Mouse (Mus musculus) forebrain, embryonic 15.5 days (tissue): ENCODE data around the gene Olfr1218. TPM values are rescaled to one million over a fixed set of nuclear protein-coding genes. Genes with fewer than 3 reads are reported as not detected.
"Not testable (repeated sequence)": the region's sequence is repeated elsewhere in the genome, so short reads cannot be mapped to it uniquely, and the experiment has no call there.

Experiments
- ATAC-seq: fragments of 200-750 bp; cut with Nextera tagmentation; replicated peaks from 2 replicates; pipeline ENCODE4 v1.8.0; 2017; ENCODE audit warnings: mild to moderate bottlenecking, moderate TSS enrichment, moderate library complexity
- H3K27ac ChIP-seq: fragments of 300-500 bp; sonication (generic); replicated peaks from 2 replicates; pipeline ENCODE4 v1.5.1; 2015; ENCODE audit warnings: mild to moderate bottlenecking, inconsistent platforms
- H3K27me3 ChIP-seq: fragments of 300-500 bp; sonication (generic); 2 replicates; pipeline ENCODE4 v1.6.1; 2015; ENCODE audit warnings: inconsistent platforms
- H3K36me3 ChIP-seq: fragments of 300-500 bp; sonication (generic); 2 replicates; pipeline ENCODE4 v1.6.1; 2015; ENCODE audit warnings: mild to moderate bottlenecking, inconsistent platforms
- H3K4me1 ChIP-seq: fragments of 300-500 bp; sonication (generic); 2 replicates; pipeline ENCODE4 v1.6.1; 2015; ENCODE audit warnings: inconsistent platforms
- H3K4me2 ChIP-seq: fragments of 300-500 bp; sonication (generic); replicated peaks from 2 replicates; pipeline ENCODE4 v1.6.1; 2015; ENCODE audit warnings: mild to moderate bottlenecking, inconsistent platforms
- H3K4me3 ChIP-seq: fragments of 300-500 bp; sonication (generic); 2 replicates; pipeline ENCODE4 v1.5.1; 2015; ENCODE audit warnings: mild to moderate bottlenecking, inconsistent platforms
- H3K9ac ChIP-seq: fragments of 300-500 bp; sonication (generic); replicated peaks from 2 replicates; pipeline ENCODE4 v1.6.1; 2015; ENCODE audit warnings: mild to moderate bottlenecking, inconsistent platforms
- H3K9me3 ChIP-seq: fragments of 300-500 bp; sonication (generic); 2 replicates; pipeline ENCODE4 v1.6.1; 2016; ENCODE audit warnings: inconsistent platforms
- WGBS: fragments of 180-500 bp; shearing (Covaris S2); methylation state at CpG from one replicate; pipeline ENCODE4 v1.1.7; 2015; ENCODE audit warnings: mixed read lengths; 5-methylcytosine and 5-hydroxymethylcytosine counted together
- polyA plus RNA-seq: library from polyadenylated mRNA; unstranded; fragments of >200 nt; fragmentation: Nextera tagmentation; extraction: Ambion mirVana; gene quantifications from 2 replicates; pipeline ENCODE4 v1.2.1, GENCODE M21; 2015

Gene Olfr1218
- not detected in 2 replicates for polyA plus RNA-seq

DNA sequence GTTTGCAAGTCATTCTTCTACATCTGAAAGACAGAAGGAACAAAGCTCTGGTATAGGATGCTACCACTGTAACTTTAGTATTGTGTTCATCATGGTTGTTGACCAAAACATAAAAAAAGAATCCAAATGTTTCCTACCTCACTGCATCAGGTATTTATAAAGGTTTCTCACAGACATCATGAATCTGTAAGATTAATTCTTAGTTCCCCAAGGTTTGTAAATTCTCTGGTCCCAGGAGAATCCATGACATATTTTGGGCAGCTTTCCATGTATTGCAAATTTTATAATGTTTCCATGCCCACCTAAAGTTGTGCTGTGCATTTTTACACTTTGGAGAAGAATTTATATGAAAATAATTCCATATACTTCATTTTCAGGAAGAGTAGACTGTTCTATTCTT, at the start of gene Olfr1218:
Gene Olfr1218 (minus strand): TSS at position 101 of the 400 bp plus-strand sequence.
- Histone ChIP-seq H3K4me1 (no peaks in the 10 kb centered on the region), H3K9ac (no peak within 1 kb of the TSS), H3K4me2 (no peak within 1 kb of the TSS), H3K9me3 (no peaks in the 10 kb centered on the region), H3K27me3 (no peaks in the 10 kb centered on the region), H3K27ac (no peak within 1 kb of the TSS), H3K4me3 (no peak within 1 kb of the TSS), H3K36me3 (no peaks in the 10 kb centered on the region)
- no peak for ATAC-seq

DNA sequence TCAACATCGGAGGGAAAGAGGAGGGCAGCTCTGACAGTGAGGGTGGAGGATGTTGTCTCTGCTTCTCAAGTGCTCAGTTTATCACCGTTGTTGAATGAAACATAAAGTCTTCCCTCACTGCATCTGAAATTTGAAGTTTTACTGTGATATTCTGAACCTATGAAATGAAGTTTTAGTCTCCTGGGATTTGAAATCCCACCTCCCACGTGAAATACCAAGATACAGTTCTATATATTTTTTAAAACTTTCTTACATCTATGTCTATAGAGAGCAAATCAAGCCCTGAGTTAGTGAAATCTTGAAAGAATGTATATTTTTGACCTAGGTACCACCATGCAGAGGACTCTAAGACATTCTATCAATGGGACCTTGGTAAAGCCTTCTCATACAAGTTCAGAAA, 45.7 kb upstream of the Olfr1218 start, which contains the start of gene Olfr1220:
Gene Olfr1220 (minus strand): TSS at position 101 of the 400 bp plus-strand sequence.
- no peaks in the 10 kb centered on the region for H3K36me3 ChIP-seq
- H3K27me3 ChIP-seq = no peaks in the 10 kb centered on the region
- 82% methylated on average over 3 of the region's 3 CpGs for WGBS
- no peaks in the 10 kb centered on the region for H3K9me3 ChIP-seq
- H3K4me3 ChIP-seq = no peak within 1 kb of the TSS
- no peak within 1 kb of the TSS for H3K4me2 ChIP-seq
- no peak within 1 kb of the TSS for H3K9ac ChIP-seq
- ATAC-seq = no peak
- H3K4me1 ChIP-seq = no peaks in the 10 kb centered on the region
- H3K27ac ChIP-seq = no peak within 1 kb of the TSS

DNA sequence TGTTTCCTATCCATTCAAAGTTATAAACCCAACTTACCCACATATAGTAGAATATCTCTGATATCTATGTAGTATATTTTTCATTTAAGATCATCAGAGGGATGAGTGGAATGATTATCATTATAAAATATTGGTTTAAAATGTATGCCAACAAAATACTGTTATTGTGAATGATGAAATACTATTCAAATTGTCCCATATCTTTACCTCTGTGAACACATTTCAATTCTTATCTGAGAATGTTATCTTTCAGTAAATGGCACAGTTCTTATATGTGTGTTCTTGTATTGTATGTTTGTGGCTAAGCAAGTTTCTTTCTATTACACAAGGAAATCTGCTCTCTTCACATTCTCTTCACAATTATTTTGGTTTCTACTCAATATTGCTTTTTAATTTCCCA, 44.7 kb upstream of the Olfr1218 start:
- H3K9me3 ChIP-seq = no peaks in the 10 kb centered on the region
- no peak for ATAC-seq
- H3K27ac ChIP-seq = no peak overlapping the region
- no peaks in the 10 kb centered on the region for H3K36me3 ChIP-seq
- H3K4me1 ChIP-seq = no peaks in the 10 kb centered on the region
- H3K4me3 ChIP-seq = no peak overlapping the region
- H3K9ac ChIP-seq = no peak overlapping the region
- no peak overlapping the region for H3K4me2 ChIP-seq
- H3K27me3 ChIP-seq = no peaks in the 10 kb centered on the region

DNA sequence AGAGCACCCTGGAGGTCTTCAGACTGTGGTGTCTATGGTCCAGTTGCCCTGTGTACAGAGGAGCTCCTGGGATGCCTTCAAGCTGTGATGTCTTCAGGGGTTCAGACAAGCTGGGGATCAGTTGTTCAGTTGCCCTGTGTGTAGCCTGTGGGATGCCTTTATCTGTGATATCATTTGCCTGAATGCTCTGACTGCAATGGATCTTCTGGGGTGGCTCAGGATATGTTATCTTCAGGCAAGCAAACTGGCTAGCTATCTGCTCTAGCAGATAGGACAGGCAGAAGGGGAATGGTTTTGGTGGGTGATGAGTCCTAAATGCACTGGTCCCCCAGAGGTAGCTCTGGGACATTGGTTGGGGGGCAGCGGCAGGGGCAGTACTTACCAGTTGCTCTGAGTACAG, 32.9 kb upstream of the Olfr1218 start:
- H3K27ac ChIP-seq = no peak overlapping the region
- no peak overlapping the region for H3K9ac ChIP-seq
- no peaks in the 10 kb centered on the region for H3K27me3 ChIP-seq
- H3K4me3 ChIP-seq = no peak overlapping the region
- no peak overlapping the region for H3K4me2 ChIP-seq
- no peak for ATAC-seq
- 100% methylated on average over 1 of the region's 1 CpGs for WGBS
- no peaks in the 10 kb centered on the region for H3K9me3 ChIP-seq
- no peaks in the 10 kb centered on the region for H3K4me1 ChIP-seq
- no peaks in the 10 kb centered on the region for H3K36me3 ChIP-seq

DNA sequence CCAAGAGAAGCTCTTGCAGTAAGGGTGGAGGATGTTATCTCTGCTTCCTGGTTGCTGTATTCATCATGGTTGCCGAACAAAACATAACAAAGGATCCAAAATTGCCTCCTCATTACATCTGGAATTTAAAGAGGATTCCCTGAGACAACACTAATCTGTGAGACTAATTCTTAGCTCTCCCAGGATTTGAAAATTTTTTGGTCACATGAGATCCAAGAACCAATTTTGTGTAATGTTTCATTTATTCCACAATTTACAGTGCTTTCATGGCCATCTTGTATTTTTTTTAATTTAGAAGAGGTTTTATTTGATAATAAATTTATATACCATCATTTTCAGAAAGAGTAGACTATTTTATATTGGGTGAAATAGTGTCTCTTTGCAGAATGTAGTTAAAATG, 22.4 kb upstream of the Olfr1218 start, which contains the start of gene Olfr1219:
Gene Olfr1219 (minus strand): TSS at position 101 of the 400 bp plus-strand sequence.
- Histone ChIP-seq H3K36me3 (no peaks in the 10 kb centered on the region), H3K27ac (no peak within 1 kb of the TSS), H3K4me3 (no peak within 1 kb of the TSS), H3K9me3 (no peaks in the 10 kb centered on the region), H3K4me1 (no peaks in the 10 kb centered on the region), H3K27me3 (no peaks in the 10 kb centered on the region), H3K9ac (no peak within 1 kb of the TSS), H3K4me2 (no peak within 1 kb of the TSS)
- no peak for ATAC-seq
- WGBS = 82% methylated on average over 1 of the region's 1 CpGs

DNA sequence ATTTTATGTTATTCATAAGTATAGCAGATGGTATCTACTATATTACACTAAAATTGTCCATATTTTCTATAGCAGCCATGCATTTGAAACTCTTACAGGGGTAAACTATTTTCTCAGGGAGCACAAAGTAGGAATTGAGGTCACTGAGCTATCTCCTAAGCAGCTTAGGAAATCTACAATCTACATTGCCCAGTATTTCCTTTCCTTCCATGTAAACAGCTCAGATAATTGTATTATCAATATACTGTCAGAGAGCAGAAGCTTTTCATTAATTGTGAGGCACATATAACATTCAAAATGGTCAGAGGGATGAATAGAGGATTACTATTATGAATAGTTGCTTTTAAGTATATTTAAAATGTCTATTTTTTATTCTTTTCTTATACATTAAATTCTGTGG, 20.5 kb upstream of the Olfr1218 start:
- no peak overlapping the region for H3K4me3 ChIP-seq
- no peak for ATAC-seq
- H3K9me3 ChIP-seq = no peaks in the 10 kb centered on the region
- no peaks in the 10 kb centered on the region for H3K36me3 ChIP-seq
- no peak overlapping the region for H3K27ac ChIP-seq
- H3K9ac ChIP-seq = no peak overlapping the region
- H3K4me2 ChIP-seq = no peak overlapping the region
- no peaks in the 10 kb centered on the region for H3K4me1 ChIP-seq
- no peaks in the 10 kb centered on the region for H3K27me3 ChIP-seq

DNA sequence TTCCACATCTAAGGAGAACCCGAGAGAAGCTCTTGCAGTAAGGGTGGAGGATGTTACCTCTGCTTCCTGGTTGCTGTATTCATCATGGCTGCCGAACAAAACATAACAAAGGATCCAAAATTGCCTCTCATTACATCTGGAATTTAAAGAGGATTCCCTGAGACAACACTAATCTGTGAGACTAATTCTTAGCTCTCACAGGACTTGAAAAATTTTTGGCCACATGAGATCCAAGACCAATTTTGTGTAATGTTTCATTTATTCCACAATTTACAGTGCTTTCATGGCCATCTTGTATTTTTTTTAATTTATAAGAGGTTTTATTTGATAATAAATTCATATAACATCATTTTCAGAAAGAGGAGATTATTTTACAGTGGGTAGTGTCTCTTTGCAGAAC, 29.0 kb downstream of the Olfr1218 start, which contains the start of gene Olfr1217:
Gene Olfr1217 (minus strand): TSS at position 101 of the 400 bp plus-strand sequence.
- H3K36me3 ChIP-seq = no peaks in the 10 kb centered on the region
- no peaks in the 10 kb centered on the region for H3K27me3 ChIP-seq
- H3K9ac ChIP-seq = no peak within 1 kb of the TSS
- no peak within 1 kb of the TSS for H3K4me2 ChIP-seq
- H3K4me1 ChIP-seq = no peaks in the 10 kb centered on the region
- no peak within 1 kb of the TSS for H3K4me3 ChIP-seq
- WGBS = 68% methylated on average over 2 of the region's 2 CpGs
- no peak within 1 kb of the TSS for H3K27ac ChIP-seq
- ATAC-seq = no peak
- no peaks in the 10 kb centered on the region for H3K9me3 ChIP-seq

DNA sequence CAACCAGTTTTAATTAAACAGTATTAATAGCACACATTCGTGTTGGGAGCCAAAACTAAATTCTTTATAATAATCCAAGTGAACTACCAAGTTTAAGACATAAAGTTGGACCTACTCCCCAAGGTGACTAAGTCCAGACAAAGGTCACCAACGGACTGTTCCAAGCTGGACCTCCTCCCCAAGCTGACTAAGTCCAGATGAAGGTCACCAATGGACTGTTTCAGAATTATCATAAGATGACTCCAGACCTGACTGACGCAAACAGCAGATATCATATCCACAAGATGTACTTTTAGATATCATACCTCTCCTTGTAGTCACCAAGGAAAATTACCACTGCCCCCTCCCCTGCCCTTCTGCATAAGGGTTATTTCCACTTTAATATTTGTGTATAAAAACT, 39.6 kb downstream of the Olfr1218 start:
- H3K9me3 ChIP-seq, H3K4me3 ChIP-seq, H3K36me3 ChIP-seq, ATAC-seq, H3K9ac ChIP-seq, H3K4me2 ChIP-seq, H3K4me1 ChIP-seq, H3K27ac ChIP-seq, H3K27me3 ChIP-seq: not testable (repeated sequence)
- WGBS = 79% methylated on average over 3 of the region's 3 CpGs

DNA sequence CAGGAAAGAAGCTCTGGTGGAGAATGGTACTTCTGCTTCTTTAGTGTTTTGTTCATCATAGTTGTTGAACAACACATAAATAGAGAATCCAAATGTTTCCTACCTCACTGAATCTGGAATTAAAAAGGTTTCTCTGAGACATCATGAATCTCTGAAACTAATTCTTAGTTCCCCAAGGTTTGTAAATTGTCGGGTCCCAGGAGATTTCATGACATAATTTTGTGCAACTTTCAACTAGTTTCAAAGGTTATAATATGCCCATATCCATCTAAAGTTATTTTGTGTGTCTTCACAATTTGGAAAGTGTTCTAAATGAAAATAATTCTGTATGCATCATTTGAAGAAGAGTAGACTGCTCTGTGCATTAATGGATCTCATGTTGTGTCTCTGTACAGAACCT, 42.7 kb downstream of the Olfr1218 start, which contains the start of gene Olfr1216:
Gene Olfr1216 (minus strand): TSS at position 101 of the 400 bp plus-strand sequence.
- no peaks in the 10 kb centered on the region for H3K9me3 ChIP-seq
- no peaks in the 10 kb centered on the region for H3K27me3 ChIP-seq
- no peak for ATAC-seq
- H3K36me3 ChIP-seq = no peaks in the 10 kb centered on the region
- no peak within 1 kb of the TSS for H3K27ac ChIP-seq
- no peak within 1 kb of the TSS for H3K9ac ChIP-seq
- 81% methylated on average over 1 of the region's 1 CpGs for WGBS
- no peak within 1 kb of the TSS for H3K4me2 ChIP-seq
- no peaks in the 10 kb centered on the region for H3K4me1 ChIP-seq
- no peak within 1 kb of the TSS for H3K4me3 ChIP-seq

DNA sequence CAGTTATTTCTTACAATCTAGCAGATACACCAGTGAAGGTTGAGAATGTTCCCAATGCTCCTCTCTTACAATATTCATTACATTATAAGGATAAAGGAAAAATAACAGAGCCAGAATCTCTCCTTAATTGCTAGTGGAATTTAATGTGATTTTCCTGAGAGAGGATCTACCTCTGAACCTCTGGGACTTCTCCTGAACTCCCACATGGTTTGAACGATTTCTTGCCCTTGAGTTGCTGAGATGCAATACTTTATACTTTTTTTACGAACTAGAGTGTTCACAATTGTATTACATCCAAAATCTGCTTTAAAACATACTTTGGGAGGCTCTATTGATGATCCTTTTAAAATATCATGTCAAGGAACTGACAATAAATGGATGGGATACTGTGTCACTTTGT, 54.1 kb downstream of the Olfr1218 start, which contains the start of gene Olfr1215:
Gene Olfr1215 (minus strand): TSS at position 101 of the 400 bp plus-strand sequence.
- Histone ChIP-seq H3K4me1 (no peaks in the 10 kb centered on the region), H3K27ac (no peak within 1 kb of the TSS), H3K9ac (no peak within 1 kb of the TSS), H3K4me3 (no peak within 1 kb of the TSS), H3K27me3 (no peaks in the 10 kb centered on the region), H3K36me3 (no peaks in the 10 kb centered on the region), H3K4me2 (no peak within 1 kb of the TSS), H3K9me3 (no peaks in the 10 kb centered on the region)
- ATAC-seq = no peak
- WGBS = 74% methylated on average over 2 of the region's 2 CpGs

Other genes with a start within 250 kb of the Olfr1218 start
- gene Olfr1202, start 246.7 kb downstream of the Olfr1218 start, polyA plus RNA-seq = not detected in 2 replicates
- not detected in 2 replicates for gene Olfr1205, start 231.4 kb downstream of the Olfr1218 start, polyA plus RNA-seq
- gene Olfr1204, start 211.9 kb downstream of the Olfr1218 start, polyA plus RNA-seq = not detected in 2 replicates
- not detected in 2 replicates for gene Olfr1206, start 198.0 kb downstream of the Olfr1218 start, polyA plus RNA-seq
- gene Olfr1208, start 158.9 kb downstream of the Olfr1218 start, polyA plus RNA-seq = not detected in 2 replicates
- gene Olfr1209, start 146.0 kb downstream of the Olfr1218 start, polyA plus RNA-seq = not detected in 2 replicates
- gene Olfr1211, start 123.1 kb downstream of the Olfr1218 start, polyA plus RNA-seq = not detected in 2 replicates
- not detected in 2 replicates for gene Olfr1212, start 107.2 kb downstream of the Olfr1218 start, polyA plus RNA-seq
- gene Gm13762, start 80.9 kb downstream of the Olfr1218 start, polyA plus RNA-seq = not detected in 2 replicates
- gene Olfr1214, start 68.5 kb downstream of the Olfr1218 start, polyA plus RNA-seq = not detected in 2 replicates
- gene Olfr1215, start 54.2 kb downstream of the Olfr1218 start, polyA plus RNA-seq = not detected in 2 replicates
- not detected in 2 replicates for gene Olfr1216, start 42.8 kb downstream of the Olfr1218 start, polyA plus RNA-seq
- not detected in 2 replicates for gene Olfr1217, start 29.1 kb downstream of the Olfr1218 start, polyA plus RNA-seq
- gene Olfr1219, start 22.3 kb upstream of the Olfr1218 start, polyA plus RNA-seq = not detected in 2 replicates
- gene Olfr1220, start 45.6 kb upstream of the Olfr1218 start, polyA plus RNA-seq = not detected in 2 replicates
- not detected in 2 replicates for gene Olfr1221, start 56.1 kb upstream of the Olfr1218 start, polyA plus RNA-seq
- not detected in 2 replicates for gene Olfr1222, start 71.9 kb upstream of the Olfr1218 start, polyA plus RNA-seq
- gene Olfr1223, start 90.4 kb upstream of the Olfr1218 start, polyA plus RNA-seq = not detected in 2 replicates
- not detected in 2 replicates for gene Olfr1224-ps1, start 102.9 kb upstream of the Olfr1218 start, polyA plus RNA-seq
- not detected in 2 replicates for gene Olfr1225, start 113.5 kb upstream of the Olfr1218 start, polyA plus RNA-seq
- not detected in 2 replicates for gene Olfr1226, start 138.9 kb upstream of the Olfr1218 start, polyA plus RNA-seq
- gene Olfr1228, start 192.9 kb upstream of the Olfr1218 start, polyA plus RNA-seq = not detected in 2 replicates
- gene Olfr1229, start 226.8 kb upstream of the Olfr1218 start, polyA plus RNA-seq = not detected in 2 replicates
- gene Olfr1230, start 236.1 kb upstream of the Olfr1218 start, polyA plus RNA-seq = not detected in 2 replicates
- not detected in 2 replicates for gene Olfr1231, start 245.9 kb upstream of the Olfr1218 start, polyA plus RNA-seq